Mouse (Mus musculus) erythroid progenitor cell, adult 5-6 weeks (primary cell): ENCODE results near the gene Swap70. TPM values are rescaled to one million over a fixed set of nuclear protein-coding genes. Genes with fewer than 3 reads are reported as not detected.

Experiments
- ATAC-seq: replicated peaks from 2 replicates; pipeline ENCODE4 v1.8.0; 2016; ENCODE audit warnings: moderate number of reproducible peaks, mild to moderate bottlenecking, moderate TSS enrichment, inconsistent platforms; ENCODE audit not compliant: poor library complexity, low FRiP score, severe bottlenecking
- total RNA-seq, 2 experiments: library from RNA; stranded (forward) in 1 of 2; stranded (reverse) in 1 of 2; fragments of 150-400 nt in 1 of 2; fragments of 186-747, 209-891 nt in 1 of 2; gene quantifications; 2 replicates each; pipeline versions ENCODE4 v1.2.3 to v1.2.4; 2015 to 2017; ENCODE audit warnings: low replicate concordance in 2 of 2

Swap70 gene
- total RNA-seq, 2 experiments from 2014 or later, result 11.7 to 18.2 TPM

GRCm38 (mm10) chr7:110296889-110297603 is 75.5 kb downstream of the Swap70 start:
- ATAC-seq, result no peak

GRCm38 (mm10) chr7:110297611-110298010 is 76.1 kb downstream of the Swap70 start:
- ATAC-seq, result no peak

GRCm38 (mm10) chr7:110298090-110298489 is 76.6 kb downstream of the Swap70 start:
- no peak for ATAC-seq

GRCm38 (mm10) chr7:110298739-110299410 is 77.4 kb downstream of the Swap70 start:
- ATAC-seq, result no peak

- no peak for ATAC-seq
These were observed 81.4 kb downstream of the Swap70 start for GRCm38 (mm10) chr7:110302886-110303285.

GRCm38 (mm10) chr7:110305486-110305885 is 84.0 kb downstream of the Swap70 start:
- no peak for ATAC-seq

- no peak for ATAC-seq
These were observed 84.8 kb downstream of the Swap70 start for GRCm38 (mm10) chr7:110306281-110306680.

- ATAC-seq, result no peak
These were observed 86.2 kb downstream of the Swap70 start for GRCm38 (mm10) chr7:110307741-110308140.

- no peak for ATAC-seq
These were observed 87.7 kb downstream of the Swap70 start for GRCm38 (mm10) chr7:110309246-110309645.

GRCm38 (mm10) chr7:110313392-110314055 is 92.0 kb downstream of the Swap70 start:
- no peak for ATAC-seq

- ATAC-seq, result no peak
These were observed 92.9 kb downstream of the Swap70 start for GRCm38 (mm10) chr7:110314401-110314890.

- ATAC-seq, result no peak
These were observed 93.8 kb downstream of the Swap70 start for GRCm38 (mm10) chr7:110315352-110315751.

GRCm38 (mm10) chr7:110317412-110317811 is 95.9 kb downstream of the Swap70 start:
- ATAC-seq, result no peak

GRCm38 (mm10) chr7:110318971-110319519 is 97.5 kb downstream of the Swap70 start:
- ATAC-seq, result no peak

- no peak for ATAC-seq
These were observed 99.6 kb downstream of the Swap70 start for GRCm38 (mm10) chr7:110321106-110321505.

- ATAC-seq, result no peak
These were observed 103.3 kb downstream of the Swap70 start for GRCm38 (mm10) chr7:110324852-110325251.

- no peak for ATAC-seq
These were observed 104.0 kb downstream of the Swap70 start for GRCm38 (mm10) chr7:110325381-110326110.
